Mouse (Mus musculus) layer of hippocampus, adult 9-10 months (tissue): ENCODE results near the gene Phlpp1.

Experiments used
- DNase-seq: peaks from one replicate; pipeline ENCODE4 v3.0.0; 2022; ENCODE audit warnings: low spot score

Gene Phlpp1

DNA sequence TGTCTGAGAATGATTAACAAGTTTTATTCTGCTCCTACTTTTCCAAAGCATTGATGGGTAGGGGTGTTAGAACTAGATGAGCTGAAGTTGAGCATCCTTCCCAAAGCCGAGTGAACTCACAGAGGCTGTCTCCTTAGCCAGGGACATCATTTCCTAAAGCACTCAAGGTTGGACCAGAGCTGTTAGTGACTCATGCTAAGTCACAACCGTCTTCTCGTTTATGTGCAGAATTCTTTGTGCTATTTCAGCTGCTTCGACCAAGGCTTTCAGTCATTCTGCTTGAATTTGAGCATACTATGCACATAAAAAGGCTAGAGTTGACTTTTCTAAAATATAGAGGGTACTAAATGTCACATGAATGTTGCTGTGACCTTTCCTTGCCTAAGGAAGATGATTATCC lies 142.9 kb downstream of the Phlpp1 start:
- DNase-seq = no peak

DNA sequence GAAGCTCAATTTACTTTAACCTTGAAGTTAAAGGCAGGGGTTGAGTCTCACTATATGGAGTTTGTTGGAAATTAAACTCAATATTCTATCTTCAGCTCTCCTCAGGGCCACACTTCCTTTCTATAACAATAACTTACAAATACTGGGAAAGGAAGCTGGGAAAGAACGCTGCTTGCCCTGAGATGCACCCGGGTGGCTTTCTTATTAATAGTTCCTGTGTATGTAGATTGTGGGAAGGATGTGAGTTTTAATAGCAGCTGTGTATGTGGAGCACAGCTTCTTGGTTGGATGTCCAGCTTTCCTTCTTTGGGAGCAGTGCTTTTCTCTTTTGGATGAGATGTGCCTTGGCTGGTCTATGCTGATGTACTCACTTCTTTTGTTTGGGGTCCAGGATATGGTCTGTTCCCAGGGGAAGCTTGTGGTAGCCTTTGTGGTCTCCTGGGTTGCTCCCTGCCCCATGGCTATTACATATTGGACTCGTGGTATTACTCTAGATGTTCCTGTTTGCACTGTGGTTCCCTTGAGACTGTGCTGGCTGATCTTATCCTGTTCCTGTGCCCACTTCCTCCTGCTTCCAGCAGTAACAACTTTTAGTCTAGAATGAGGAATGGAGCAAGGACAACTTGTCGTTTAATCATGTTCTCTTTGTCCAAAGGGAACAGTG lies 145.2 kb downstream of the Phlpp1 start:
- DNase-seq = no peak

DNA sequence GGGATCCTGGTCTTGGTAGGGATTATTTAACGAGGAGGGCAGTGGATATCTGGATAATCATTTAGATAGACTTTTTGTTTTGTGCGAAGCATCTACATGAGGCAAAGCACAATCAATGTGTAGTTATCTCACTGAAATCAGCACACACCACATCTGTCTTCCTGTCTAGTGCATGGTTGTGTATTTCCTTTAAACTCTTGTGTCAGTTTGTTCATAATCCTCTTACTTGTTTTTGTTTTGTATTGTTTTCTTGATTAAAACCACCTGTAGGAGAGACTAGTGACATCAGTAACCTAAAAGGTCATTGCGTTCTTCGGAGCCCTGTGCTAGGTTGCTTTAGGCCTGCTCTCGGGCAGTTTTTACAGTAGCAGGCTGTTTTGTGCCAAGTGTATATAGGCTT lies 146.8 kb downstream of the Phlpp1 start:
- no peak for DNase-seq

DNA sequence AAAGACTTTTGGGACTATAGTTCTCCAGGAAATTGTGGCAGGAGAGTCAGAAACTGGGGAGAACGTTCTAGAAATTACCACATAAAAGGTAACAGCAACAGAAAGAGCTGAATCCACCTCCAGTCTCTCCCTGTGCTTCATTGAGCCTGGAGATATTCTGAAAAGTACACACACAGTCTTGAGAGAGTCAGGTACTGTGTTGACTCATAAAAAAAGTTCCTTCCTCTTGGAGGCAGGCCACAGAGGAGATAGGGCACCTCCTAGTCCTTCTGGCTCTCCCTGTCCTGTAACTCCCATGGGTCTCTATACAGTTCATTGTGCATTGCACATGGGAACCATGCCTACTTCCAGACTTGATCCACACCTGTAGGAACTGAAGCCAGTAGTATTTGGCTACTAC lies 149.0 kb downstream of the Phlpp1 start:
- DNase-seq = no peak

DNA sequence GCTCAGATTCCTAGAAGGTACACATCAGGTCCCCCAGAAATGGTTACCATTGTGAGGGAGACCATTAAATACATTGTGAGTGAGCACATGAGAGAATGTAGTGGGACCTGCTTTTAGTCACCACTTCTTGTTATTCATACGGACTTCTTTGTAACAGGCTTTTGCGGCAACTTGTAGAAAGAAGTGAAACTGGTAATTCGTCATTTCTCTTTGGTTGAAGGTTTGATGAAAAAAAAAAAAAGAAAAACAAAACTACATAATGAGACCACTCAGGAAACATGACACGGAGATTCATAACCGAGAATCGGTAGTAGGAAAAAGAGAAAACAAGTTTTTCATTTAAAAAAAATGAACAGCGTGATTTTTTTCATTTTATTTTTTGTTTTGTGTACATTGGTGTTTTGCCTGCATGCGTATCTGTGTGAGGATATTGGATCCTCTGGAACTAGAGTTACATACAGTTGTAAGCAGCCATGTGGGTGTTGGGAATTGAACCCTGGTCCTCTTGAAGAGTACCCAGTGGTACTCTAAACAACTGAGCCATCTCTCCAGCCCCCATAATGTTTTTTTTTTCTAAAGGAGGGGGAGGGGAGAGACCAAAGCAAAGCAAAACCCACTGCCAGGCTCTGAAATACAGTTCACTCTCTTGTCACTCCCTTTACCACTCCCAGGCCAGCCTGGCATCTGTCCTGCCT lies 150.0 kb downstream of the Phlpp1 start:
- DNase-seq = no peak

DNA sequence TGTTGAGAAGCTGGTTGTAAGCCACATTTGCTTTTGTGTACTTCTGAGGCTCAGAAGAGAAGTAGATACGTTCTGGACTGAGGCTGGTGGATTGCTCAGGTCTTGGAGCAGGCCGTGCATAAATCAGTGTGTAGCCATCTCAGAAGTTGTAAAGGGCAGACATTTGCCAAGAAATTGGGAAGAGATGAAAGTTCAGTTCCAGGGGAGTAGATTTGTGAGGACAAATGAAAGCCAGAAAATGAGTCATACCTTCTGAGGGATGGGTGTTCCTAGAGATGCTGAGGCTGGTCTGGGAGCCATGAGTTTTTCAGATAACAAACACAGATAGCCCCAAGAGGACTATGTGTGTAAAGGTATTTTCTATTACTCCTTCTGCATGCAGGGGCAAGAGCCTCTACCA lies 155.1 kb downstream of the Phlpp1 start:
- no peak for DNase-seq

DNA sequence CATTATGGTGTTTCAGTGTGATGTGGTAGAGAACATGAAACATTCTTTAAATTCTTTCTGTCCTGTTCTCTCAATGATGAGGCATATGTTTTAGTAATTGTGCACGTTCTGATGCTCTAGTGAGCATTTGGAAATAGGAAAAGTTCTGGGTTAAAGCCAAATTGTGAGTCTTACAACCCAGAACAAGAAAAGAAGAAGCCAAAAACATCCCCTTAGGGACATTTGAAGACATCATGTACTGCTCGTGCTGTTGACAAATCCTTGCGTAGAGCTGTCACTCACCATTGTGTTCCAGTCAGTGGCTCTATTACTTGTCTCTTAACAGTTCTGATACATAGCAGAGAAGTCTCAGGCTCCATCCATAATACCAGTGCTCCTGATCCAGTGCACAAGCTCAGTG lies 170.5 kb downstream of the Phlpp1 start:
- DNase-seq = no peak

DNA sequence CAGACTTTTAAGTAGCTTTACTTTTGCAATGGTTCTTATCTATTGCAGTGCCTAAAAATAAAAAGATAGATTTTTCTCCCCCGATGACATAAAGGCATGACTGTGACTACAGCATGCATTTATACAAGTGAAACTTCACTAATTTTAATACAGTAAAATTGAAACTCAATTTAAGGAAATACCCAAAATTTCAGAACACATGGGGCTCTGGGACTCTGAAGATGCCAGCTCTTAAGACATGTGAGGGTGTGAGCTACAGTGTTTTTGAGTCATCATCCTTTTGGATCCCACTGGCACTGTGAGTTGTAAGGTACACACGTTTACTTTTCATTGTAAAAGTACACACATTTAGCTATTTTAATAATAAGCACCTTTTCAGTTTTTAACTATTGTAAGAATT lies 173.7 kb downstream of the Phlpp1 start:
- no peak for DNase-seq

DNA sequence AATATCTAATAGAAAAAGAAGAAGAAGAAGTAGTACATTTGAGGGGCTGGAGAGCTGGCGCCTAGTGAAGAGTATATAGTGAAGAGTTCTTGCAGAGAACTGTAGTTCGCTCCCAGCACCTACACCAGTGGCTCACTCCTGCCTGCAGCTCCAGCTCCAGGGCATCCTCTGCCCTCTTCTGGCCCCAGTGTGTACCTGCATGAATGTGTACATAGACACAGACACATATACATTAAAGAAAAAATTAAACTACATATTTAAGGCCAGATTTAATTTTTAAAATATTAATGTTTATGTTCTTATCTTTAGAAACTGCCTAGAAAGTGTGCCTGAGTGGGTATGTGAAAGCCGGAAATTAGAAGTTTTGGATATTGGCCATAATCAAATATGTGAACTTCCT lies 175.2 kb downstream of the Phlpp1 start:
- no peak for DNase-seq

DNA sequence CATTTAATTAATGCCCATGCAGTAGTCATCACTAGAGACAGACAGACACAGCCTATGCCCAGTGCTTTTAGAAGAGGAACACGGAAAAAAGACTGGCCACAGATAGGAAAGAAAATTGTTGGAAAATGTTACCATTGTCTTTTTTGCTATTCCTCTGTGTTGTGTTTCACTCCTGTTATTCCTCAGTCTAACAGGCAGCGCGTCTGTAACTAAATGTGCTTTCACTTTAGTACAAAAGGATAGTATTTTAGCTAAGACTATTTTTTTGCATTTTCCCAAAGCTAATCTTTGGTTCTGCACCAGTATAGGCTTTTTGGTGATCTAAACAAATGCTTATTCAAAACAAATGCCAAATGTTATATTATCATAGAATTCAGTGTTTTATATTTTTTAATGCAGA lies 177.6 kb downstream of the Phlpp1 start:
- no peak for DNase-seq

DNA sequence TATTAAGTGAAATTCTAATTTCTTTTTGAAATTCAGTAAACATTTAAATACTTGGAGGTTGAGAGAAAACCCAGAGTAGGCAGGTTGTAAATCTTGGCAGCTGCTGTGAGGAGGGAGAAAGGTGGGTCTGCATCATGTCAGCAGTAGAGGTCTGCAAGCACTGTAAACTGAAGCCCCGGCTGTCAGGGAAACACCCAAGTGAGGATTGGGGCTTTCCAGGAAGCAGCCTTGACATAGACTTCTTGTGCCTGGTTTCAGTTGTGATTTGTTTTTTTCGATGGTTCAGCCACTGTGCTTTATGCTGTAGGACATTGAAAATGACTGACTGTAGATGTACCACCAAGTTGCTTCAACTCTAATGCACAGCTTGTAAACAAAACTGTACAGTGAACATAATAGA lies 180.0 kb downstream of the Phlpp1 start:
- DNase-seq = no peak

DNA sequence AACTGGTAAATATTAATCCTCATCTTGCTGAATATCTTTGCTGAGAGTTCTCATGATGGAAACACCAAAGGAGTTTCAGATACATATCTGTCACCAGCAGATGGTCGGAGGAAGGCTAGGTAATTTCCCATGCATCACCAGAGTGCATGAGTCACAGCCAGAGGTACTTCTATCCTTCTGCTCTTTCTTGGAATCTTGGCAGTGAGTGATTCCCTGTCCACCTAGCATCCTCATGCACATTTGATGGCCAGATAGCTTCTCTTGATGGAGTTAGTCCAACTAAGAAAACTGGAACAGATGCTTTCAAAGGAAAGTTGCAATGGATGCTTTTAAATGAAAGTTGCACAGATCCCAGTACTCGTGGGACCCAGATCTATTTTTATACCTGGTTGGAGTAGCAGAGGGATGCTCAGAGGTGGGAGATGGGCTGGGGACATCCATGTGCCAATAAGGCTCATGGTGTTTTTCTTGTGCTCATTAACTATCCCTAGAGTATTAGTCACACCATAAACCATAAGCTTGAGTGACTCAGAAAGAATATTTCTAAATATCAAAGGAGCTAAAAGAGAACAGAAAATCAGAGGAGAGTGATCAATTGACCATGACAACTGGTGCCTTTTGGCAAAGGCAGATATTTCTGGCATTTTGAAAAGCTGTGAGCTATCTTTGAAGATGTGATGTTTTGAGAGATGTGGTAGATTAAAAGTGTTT lies 181.4 kb downstream of the Phlpp1 start:
- DNase-seq = peak; percentile 20

DNA sequence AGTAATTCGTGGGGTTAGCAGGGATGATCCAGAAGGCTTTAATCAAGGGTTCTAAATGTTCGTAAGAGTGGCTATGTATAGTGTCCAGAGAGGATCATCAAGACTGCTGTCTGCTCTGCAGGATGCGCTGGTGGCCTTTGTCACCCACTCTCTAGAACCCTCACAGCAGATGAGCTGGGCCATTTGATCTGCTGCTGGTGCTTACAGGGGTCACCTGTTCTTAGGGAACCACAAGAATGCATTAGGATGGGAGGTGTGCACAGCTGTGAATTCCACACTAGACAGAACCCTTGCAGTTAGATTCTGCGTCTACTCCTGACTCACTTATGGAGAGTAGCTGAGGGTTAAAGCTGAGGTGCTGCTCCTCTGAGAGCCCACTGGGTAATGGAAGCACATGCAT lies 182.4 kb downstream of the Phlpp1 start:
- no peak for DNase-seq

DNA sequence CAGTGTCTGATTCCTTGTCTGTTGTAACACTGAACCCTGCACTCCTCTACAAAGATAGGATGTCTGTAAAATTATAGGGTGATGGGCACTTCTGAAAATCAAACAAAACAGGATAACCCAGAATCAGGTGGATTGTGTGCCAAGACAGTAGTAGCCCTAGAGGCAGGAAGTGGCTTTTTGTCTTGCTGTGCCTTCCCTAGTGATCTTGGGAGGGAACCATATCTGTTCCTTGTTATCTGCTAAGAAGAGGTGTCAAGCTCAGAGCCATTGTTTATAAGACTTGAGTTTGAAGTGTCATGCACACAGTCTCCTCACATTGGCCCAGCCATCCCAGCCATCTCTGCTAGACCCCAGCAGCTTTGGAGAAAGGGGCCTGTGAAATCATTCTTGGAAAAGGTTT lies 187.9 kb downstream of the Phlpp1 start:
- DNase-seq = no peak

DNA sequence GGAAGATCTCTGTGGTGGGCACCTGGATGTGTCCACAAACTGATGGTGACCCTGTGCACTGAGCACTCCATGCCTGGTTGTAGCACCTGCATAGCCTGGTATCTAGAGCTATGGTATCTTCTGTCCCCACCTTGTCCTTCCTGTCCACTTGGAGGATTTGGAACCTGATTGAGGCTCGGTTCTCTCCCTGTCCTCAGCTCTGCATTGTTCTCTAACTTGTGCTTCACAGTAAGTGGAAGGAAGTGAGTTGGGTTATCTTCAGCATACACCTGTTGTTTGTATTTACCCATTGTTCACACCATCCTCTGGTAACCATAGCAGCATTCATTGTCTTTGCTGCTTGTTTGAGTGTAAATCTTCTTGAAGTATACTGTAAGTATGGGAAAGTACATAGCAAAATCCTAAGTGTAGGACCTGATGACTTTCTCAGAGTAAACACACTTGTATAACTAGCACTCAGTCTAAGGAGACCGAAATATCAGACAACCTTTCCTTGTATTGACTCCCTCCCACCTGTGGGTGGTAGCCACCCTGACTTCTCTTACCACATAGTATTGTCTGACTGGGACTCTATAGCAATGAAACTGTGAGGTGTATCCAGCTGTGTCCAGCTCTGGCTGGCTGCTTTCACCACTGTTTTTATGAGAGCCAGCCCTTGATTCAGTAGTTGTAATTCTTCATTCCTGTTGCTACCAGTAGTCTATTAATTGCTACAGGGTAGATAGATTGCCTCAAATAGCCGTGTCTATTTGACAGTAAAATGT lies 191.5 kb downstream of the Phlpp1 start:
- no peak for DNase-seq

DNA sequence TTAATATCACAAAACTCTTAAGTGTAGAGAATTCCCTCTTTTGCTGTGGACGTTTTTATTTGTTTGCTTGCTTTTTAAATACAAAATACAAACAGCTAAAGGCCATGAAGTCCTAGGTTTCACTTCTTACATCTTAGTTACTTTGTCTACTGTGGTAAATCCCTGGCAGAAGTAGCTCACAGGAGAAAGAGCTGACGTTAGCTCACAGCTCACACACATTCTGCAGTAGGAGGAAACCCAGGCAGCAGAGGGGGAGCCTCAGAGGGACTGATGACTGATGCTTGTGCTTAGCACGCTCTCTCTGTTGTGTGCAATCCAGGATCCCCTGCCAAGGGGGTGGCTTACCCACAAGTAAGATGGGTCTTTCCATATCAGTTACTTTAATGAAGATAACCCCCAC lies 197.8 kb downstream of the Phlpp1 start:
- no peak for DNase-seq

DNA sequence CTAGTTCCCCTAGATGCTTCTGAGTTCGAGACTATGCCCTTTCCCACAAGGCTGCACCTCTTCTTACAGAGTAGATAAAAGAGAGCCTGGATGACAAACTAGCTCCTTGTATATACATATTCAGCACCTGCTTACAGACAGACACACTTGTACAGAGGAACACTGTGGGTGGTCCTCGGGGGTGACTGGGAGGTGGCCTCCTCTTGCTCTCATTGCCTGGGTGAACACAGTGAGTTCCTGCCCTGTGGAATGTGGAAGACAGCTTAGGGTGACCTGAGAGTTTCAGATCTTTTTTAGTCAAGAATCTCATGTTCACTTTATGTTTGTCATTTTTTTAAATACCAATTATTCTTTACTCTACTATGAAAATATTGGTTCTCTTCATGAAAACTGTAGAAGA lies 200.9 kb downstream of the Phlpp1 start:
- DNase-seq = no peak

DNA sequence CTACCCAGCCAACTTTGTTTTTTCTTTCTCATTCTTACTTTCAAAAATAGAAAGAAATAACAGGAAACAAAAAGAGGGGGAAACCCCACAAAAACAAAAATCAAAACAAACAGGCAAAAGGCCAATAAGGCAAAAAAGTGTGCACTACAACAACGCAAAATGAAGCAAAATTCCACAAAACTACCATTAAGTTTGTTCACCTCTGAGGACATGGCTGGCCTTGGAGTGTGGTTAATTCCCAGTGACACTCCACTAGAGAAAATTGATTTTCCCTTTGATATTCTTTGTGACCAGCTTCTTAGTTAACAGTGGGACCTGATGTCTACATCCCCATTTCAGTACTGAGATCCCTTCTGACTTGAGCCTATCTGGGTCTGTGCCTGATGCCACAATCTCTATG lies 202.1 kb downstream of the Phlpp1 start:
- DNase-seq = no peak

DNA sequence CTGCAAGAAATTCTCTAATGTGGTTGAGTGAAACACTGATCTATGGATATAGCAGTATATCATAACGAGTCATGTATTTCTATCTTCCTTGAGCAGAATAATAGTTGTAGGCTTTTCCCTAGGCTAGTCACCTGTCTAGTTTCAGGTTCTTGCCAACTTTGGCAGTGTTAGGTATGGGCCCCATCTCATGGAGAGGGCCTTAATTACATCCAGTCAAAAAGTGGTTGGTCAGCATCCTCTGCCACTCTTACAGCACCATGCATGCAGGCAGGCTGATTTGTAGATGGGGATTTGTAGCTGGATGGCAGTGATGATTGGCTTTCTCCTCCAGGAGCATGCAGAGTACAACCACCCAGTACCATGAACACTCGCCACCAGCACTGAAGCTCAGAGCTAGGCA lies 202.7 kb downstream of the Phlpp1 start:
- DNase-seq = no peak

DNA sequence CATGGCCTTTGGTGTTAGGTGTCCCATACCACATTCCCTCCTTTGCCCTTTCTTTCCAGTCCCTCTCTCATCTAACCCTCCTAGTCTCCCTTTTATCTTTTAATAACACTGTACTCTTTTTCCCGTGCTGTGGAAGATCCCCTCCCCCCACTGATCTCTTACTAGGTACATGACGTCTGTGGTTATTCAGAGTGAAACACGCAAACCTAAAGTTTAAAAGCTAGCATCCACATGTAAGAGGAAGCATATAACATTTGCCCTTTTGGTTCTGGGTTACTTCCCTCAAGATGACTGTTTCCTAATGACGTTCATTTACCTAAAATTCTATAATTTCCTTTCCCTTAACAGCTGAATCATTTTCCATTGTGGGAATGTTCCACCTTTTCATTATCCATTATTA lies 203.4 kb downstream of the Phlpp1 start:
- DNase-seq = no peak

DNA sequence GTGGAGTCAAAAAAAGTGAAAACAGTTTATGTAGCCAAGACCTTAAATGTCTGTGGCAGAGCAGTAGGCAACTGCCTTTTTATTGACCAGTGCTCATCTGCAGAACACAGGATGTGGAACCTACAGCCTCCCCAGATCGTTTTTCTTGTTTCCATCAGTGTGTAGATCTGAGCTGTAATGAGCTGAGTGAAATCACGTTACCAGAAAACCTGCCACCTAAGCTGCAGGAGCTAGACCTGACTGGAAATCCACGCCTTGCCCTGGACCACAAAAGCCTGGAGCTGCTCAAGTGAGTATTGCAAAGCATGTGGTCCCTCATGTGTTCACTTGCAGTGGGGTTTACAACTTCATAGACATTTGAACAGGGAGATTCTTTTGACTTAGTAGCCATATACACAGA lies 204.5 kb downstream of the Phlpp1 start:
- no peak for DNase-seq

DNA sequence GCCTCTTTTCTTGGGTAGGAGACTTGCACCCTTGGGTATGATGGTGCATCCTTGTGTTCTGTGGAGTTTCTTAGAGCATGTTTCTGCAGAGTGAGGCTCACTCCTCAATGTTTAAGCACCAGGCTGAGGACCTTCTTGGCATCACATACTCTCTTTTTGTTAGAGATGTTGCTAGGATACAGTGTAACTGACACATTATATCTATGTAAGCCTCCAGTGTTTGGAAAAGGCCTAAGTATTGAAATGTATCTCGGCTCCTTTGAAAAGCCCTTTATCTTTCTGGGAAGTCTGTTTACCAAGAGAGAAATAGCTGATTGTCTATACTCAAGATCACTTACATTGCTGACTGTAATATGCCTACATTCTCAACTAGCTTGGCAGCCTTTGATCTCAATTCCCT lies 208.9 kb downstream of the Phlpp1 start:
- no peak for DNase-seq

DNA sequence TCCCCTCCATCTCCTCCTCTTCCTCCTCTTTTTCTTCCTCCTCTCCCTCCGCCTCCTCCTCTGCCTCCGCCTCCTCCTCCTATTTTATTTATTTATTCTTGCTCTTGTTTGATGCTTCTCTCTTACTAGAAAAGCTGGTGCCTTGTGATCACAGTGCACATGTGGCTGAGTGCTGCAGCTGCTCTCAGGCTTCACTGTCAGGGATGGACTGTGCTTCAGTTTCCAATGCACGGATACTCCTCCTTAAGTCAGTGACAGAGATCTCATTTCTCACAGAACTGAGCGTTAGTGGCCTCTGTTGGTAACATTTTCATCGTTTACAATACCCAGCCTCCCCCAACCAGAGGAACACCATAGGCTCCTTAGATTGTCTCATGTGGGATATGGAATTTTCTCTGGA lies 215.0 kb downstream of the Phlpp1 start:
- DNase-seq = no peak
